Mouse (Mus musculus): Measurements from ENCODE around the gene Nt5e. TPM values are rescaled to one million over a fixed set of nuclear protein-coding genes. Genes with fewer than 3 reads are reported as not detected.
"Not testable (repeated sequence)": the region's sequence is repeated elsewhere in the genome, so short reads cannot be mapped to it uniquely, and the experiment has no call there.

The Nt5e gene
- polyA plus RNA-seq (2015; fragmentation: Nextera tagmentation; extraction: Ambion mirVana): 10.0 and 10.4 TPM in 2 replicates

GRCm38 (mm10) chr9:88326930-88327901 is at the start of gene Nt5e:
TSS of gene Nt5e (plus strand) at chr9:88327197.
- Histone ChIP-seq H3K9me3 (replicated peaks) (no peaks in the 10 kb centered on the region), H3K36me3 (replicated peaks) (no peaks in the 10 kb centered on the region), H3K27me3 (peaks cover 42% of the 10 kb centered on the region), H3K4me3 (replicated peaks) (peak within 1 kb of the TSS; percentile 54), H3K27ac (replicated peaks) (no peak within 1 kb of the TSS), H3K4me1 (replicated peaks) (no peaks in the 10 kb centered on the region), H3K9ac (no peak within 1 kb of the TSS; the same call in 1 of the 2 replicates), H3K4me2 (peak within 1 kb of the TSS; percentile 66)
- 1% methylated on average over 66 of the region's 66 CpGs for WGBS (ENCODE audit: insufficient replicate concordance)
- peak; percentile 87 for ATAC-seq (ENCODE audit: insufficient read depth)

GRCm38 (mm10) chr9:88277588-88277987 is 49.4 kb upstream of the Nt5e start:
- 41% methylated on average over 4 of the region's 4 CpGs for WGBS (ENCODE audit: insufficient replicate concordance)
- no peak for ATAC-seq (ENCODE audit: insufficient read depth)
- Histone ChIP-seq H3K4me2 (no peak overlapping the region), H3K4me1 (replicated peaks) (peaks cover 3% of the 10 kb centered on the region; the same call in 1 of the 2 replicates), H3K27me3 (no peaks in the 10 kb centered on the region), H3K9ac (no peak overlapping the region), H3K9me3 (replicated peaks) (no peaks in the 10 kb centered on the region), H3K4me3 (replicated peaks) (no peak overlapping the region), H3K36me3 (replicated peaks) (no peaks in the 10 kb centered on the region), H3K27ac (replicated peaks) (no peak overlapping the region)

GRCm38 (mm10) chr9:88279728-88280127 is 47.3 kb upstream of the Nt5e start:
- 64% methylated on average over 2 of the region's 2 CpGs for WGBS (ENCODE audit: insufficient replicate concordance)
- ATAC-seq (ENCODE audit: insufficient read depth): no peak
- Histone ChIP-seq H3K9me3 (replicated peaks) (no peaks in the 10 kb centered on the region), H3K4me2 (no peak overlapping the region), H3K4me3 (replicated peaks) (no peak overlapping the region), H3K27ac (replicated peaks) (no peak overlapping the region), H3K9ac (no peak overlapping the region), H3K36me3 (replicated peaks) (no peaks in the 10 kb centered on the region), H3K27me3 (no peaks in the 10 kb centered on the region), H3K4me1 (replicated peaks) (no peaks in the 10 kb centered on the region)

GRCm38 (mm10) chr9:88289568-88290168 is 37.3 kb upstream of the Nt5e start:
- ATAC-seq (ENCODE audit: insufficient read depth): no peak

GRCm38 (mm10) chr9:88292836-88293370 is 34.1 kb upstream of the Nt5e start:
- Histone ChIP-seq H3K4me1 (replicated peaks) (no peaks in the 10 kb centered on the region), H3K27ac (replicated peaks) (no peak overlapping the region), H3K9me3 (replicated peaks) (no peaks in the 10 kb centered on the region), H3K36me3 (replicated peaks) (no peaks in the 10 kb centered on the region), H3K9ac (no peak overlapping the region), H3K27me3 (no peaks in the 10 kb centered on the region), H3K4me3 (replicated peaks) (no peak overlapping the region), H3K4me2 (no peak overlapping the region)
- ATAC-seq (ENCODE audit: insufficient read depth): no peak
- WGBS (ENCODE audit: insufficient replicate concordance): 65% methylated on average over 2 of the region's 2 CpGs

More at GRCm38 (mm10) chr9:88289568-88290168, 37.3 kb upstream of the Nt5e start:
- Histone ChIP-seq H3K9ac (no peak overlapping the region), H3K27me3 (no peaks in the 10 kb centered on the region), H3K4me1 (replicated peaks) (no peaks in the 10 kb centered on the region), H3K4me3 (replicated peaks) (no peak overlapping the region), H3K36me3 (replicated peaks) (no peaks in the 10 kb centered on the region), H3K4me2 (no peak overlapping the region), H3K9me3 (replicated peaks) (no peaks in the 10 kb centered on the region), H3K27ac (replicated peaks) (no peak overlapping the region)
- 68% methylated on average over 7 of the region's 7 CpGs for WGBS (ENCODE audit: insufficient replicate concordance)

- Histone ChIP-seq H3K9ac (no peak overlapping the region), H3K36me3 (replicated peaks) (no peaks in the 10 kb centered on the region), H3K9me3 (replicated peaks) (no peaks in the 10 kb centered on the region), H3K4me1 (replicated peaks) (no peaks in the 10 kb centered on the region), H3K4me3 (replicated peaks) (no peak overlapping the region), H3K4me2 (no peak overlapping the region), H3K27ac (replicated peaks) (no peak overlapping the region), H3K27me3 (no peaks in the 10 kb centered on the region)
- WGBS (ENCODE audit: insufficient replicate concordance): 57% methylated on average over 4 of the region's 4 CpGs
- ATAC-seq (ENCODE audit: insufficient read depth): no peak
These were observed 31.2 kb upstream of the Nt5e start for GRCm38 (mm10) chr9:88295798-88296197.

- Histone ChIP-seq H3K4me3 (replicated peaks) (no peak overlapping the region), H3K9me3 (replicated peaks) (no peaks in the 10 kb centered on the region), H3K4me1 (replicated peaks) (no peaks in the 10 kb centered on the region), H3K27ac (replicated peaks) (no peak overlapping the region), H3K27me3 (no peaks in the 10 kb centered on the region), H3K9ac (no peak overlapping the region), H3K4me2 (no peak overlapping the region), H3K36me3 (replicated peaks) (no peaks in the 10 kb centered on the region)
- ATAC-seq (ENCODE audit: insufficient read depth): no peak
- WGBS (ENCODE audit: insufficient replicate concordance): 36% methylated on average over 5 of the region's 5 CpGs
These were observed 30.7 kb upstream of the Nt5e start for GRCm38 (mm10) chr9:88296321-88296720.

GRCm38 (mm10) chr9:88297244-88297643 is 29.8 kb upstream of the Nt5e start:
- H3K4me3 ChIP-seq (replicated peaks); H3K27me3 ChIP-seq; H3K9me3 ChIP-seq (replicated peaks); H3K4me2 ChIP-seq; H3K27ac ChIP-seq (replicated peaks); H3K36me3 ChIP-seq (replicated peaks); ATAC-seq (ENCODE audit: insufficient read depth); H3K9ac ChIP-seq; H3K4me1 ChIP-seq (replicated peaks): not testable (repeated sequence)
- 57% methylated on average over 3 of the region's 3 CpGs for WGBS (ENCODE audit: insufficient replicate concordance)

GRCm38 (mm10) chr9:88297871-88298658 is 28.9 kb upstream of the Nt5e start:
- H3K9me3 ChIP-seq (replicated peaks): no peaks in the 10 kb centered on the region
- H3K4me1 ChIP-seq (replicated peaks): no peaks in the 10 kb centered on the region
- no peaks in the 10 kb centered on the region for H3K36me3 ChIP-seq (replicated peaks)
- H3K4me3 ChIP-seq (replicated peaks): no peak overlapping the region
- 61% methylated on average over 8 of the region's 8 CpGs for WGBS (ENCODE audit: insufficient replicate concordance)
- H3K4me2 ChIP-seq: no peak overlapping the region
- no peaks in the 10 kb centered on the region for H3K27me3 ChIP-seq
- H3K27ac ChIP-seq (replicated peaks): no peak overlapping the region
- ATAC-seq (ENCODE audit: insufficient read depth): no peak
- H3K9ac ChIP-seq: no peak overlapping the region

- WGBS (ENCODE audit: insufficient replicate concordance): 51% methylated on average over 2 of the region's 2 CpGs
- Histone ChIP-seq H3K27ac (replicated peaks) (no peak overlapping the region), H3K36me3 (replicated peaks) (no peaks in the 10 kb centered on the region), H3K4me1 (replicated peaks) (no peaks in the 10 kb centered on the region), H3K27me3 (no peaks in the 10 kb centered on the region), H3K4me3 (replicated peaks) (no peak overlapping the region), H3K9ac (no peak overlapping the region), H3K9me3 (replicated peaks) (no peaks in the 10 kb centered on the region), H3K4me2 (no peak overlapping the region)
- no peak for ATAC-seq (ENCODE audit: insufficient read depth)
These were observed 19.9 kb upstream of the Nt5e start for GRCm38 (mm10) chr9:88307019-88307618.
